Mouse (Mus musculus) heart, adult 2 months (tissue): Measurements from ENCODE around the gene Ntpcr. TPM values are rescaled to one million over a fixed set of nuclear protein-coding genes. Genes with fewer than 3 reads are reported as not detected.

Experiments
- DNase-seq, 2 experiments: peaks; one replicate each; pipeline ENCODE4 v3.0.0; 2021
- H3K27ac ChIP-seq: fragments of 200-600 bp; 2 replicates; pipeline ENCODE4 v1.8.1; 2022
- H3K27me3 ChIP-seq: fragments of 200-500 bp; 2 replicates; pipeline ENCODE4 v1.6.1; 2012; ENCODE audit warnings: mild to moderate bottlenecking, low read length, inconsistent platforms, mixed read lengths; ENCODE audit not compliant: control insufficient read depth, insufficient read depth
- H3K36me3 ChIP-seq: fragments of 200-500 bp; 2 replicates; pipeline ENCODE4 v1.6.1; 2012; ENCODE audit warnings: low read length, inconsistent platforms; ENCODE audit not compliant: control insufficient read depth, insufficient read depth
- H3K4me1 ChIP-seq: fragments of 200-500 bp; 2 replicates; pipeline ENCODE4 v1.6.1; 2011; ENCODE audit warnings: low read length; ENCODE audit not compliant: control insufficient read depth, insufficient read depth
- H3K4me3 ChIP-seq: fragments of 200-600 bp; 2 replicates; pipeline ENCODE4 v1.8.1; 2022
- H3K79me2 ChIP-seq: fragments of 200-500 bp; replicated peaks from 2 replicates; pipeline ENCODE4 v1.6.1; 2012; ENCODE audit warnings: mild to moderate bottlenecking, inconsistent platforms, low read length, moderate library complexity, mixed read lengths; ENCODE audit not compliant: control insufficient read depth, insufficient read depth
- H3K9ac ChIP-seq: fragments of 200-500 bp; 2 replicates; pipeline ENCODE4 v1.6.1; 2012; ENCODE audit warnings: low read depth, mild to moderate bottlenecking, control low read depth, inconsistent platforms, low read length, mixed read lengths
- CTCF ChIP-seq: fragments of 200-600 bp; IDR thresholded peaks from 2 replicates; pipeline ENCODE4 v1.8.1; 2022; ENCODE audit warnings: antibody characterized with exemption, mild to moderate bottlenecking, moderate library complexity
- EP300 ChIP-seq: fragments of 200-500 bp; IDR thresholded peaks from 2 replicates; pipeline ENCODE4 v1.6.1; 2011; ENCODE audit warnings: low read depth, low read length, control low read depth; ENCODE audit not compliant: insufficient read depth
- POLR2A ChIP-seq: fragments of 200-500 bp; IDR thresholded peaks from 2 replicates; pipeline ENCODE4 v1.6.1; 2011; ENCODE audit warnings: mild to moderate bottlenecking, low read depth, low read length, control low read depth; ENCODE audit not compliant: insufficient read depth
- WGBS: fragments of 180-500 bp; shearing (Covaris S2); methylation state at CpG from one replicate; pipeline ENCODE4 v1.1.7; 2018; 5-methylcytosine and 5-hydroxymethylcytosine counted together
- intact Hi-C: fragments of 180-260 bp; cut with DNase I; formaldehyde crosslinking; loops from one replicate; pipeline ENCODE4 v1.15.1; 2025
- polyA plus RNA-seq: library from polyadenylated mRNA; depleted of rRNA; stranded (reverse); fragments of >200 nt; gene quantifications from 2 replicates; pipeline ENCODE4 v1.2.3, GENCODE M21; 2012
- total RNA-seq, 2 experiments: library from RNA; stranded (reverse); gene quantifications; 2 replicates each; pipeline ENCODE4 v1.2.3; 2021

Gene Ntpcr
- total and polyA plus RNA-seq, 3 experiments: 12.3 to 20.8 (median 13.9) TPM

GRCm38 (mm10) chr8:125726986-125727385, 2.8 kb upstream of the Ntpcr start:
- H3K9ac ChIP-seq: no peak overlapping the region
- intact Hi-C loops: no loop called here
- no peaks in the 10 kb centered on the region for H3K79me2 ChIP-seq
- no peaks in the 10 kb centered on the region for H3K27me3 ChIP-seq
- H3K4me1 ChIP-seq: no peaks in the 10 kb centered on the region
- TF ChIP-seq EP300 (no peak), CTCF (no peak), POLR2A (no peak)
- H3K4me3 ChIP-seq: no peak overlapping the region
- WGBS: 67% methylated on average over 5 of the region's 5 CpGs
- no peaks in the 10 kb centered on the region for H3K36me3 ChIP-seq
- H3K27ac ChIP-seq: no peak overlapping the region
- DNase-seq: no peak

DNA sequence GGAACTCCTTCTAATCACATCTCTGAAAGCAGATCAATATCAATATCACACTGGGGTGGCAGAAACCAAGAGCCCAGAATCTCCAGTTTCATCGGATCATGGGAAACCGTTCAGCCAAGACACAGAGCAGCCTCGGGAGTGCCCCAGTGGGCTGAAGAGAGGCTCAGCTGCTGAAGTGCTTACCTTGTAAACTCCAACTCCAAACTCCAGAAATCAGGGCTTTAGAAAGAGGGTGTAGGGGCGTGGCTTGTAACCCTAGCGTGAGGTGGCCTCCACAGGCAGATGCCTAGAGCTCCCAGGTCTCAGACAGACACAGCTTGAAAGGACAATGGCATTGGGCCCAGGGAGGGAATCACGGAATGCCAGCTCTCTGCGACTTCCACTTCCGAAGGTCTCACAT, 2.0 kb upstream of the Ntpcr start:
- no peaks in the 10 kb centered on the region for H3K79me2 ChIP-seq
- no peak for TF ChIP-seq POLR2A
- TF ChIP-seq EP300: no peak
- no peak for TF ChIP-seq CTCF
- DNase-seq: no peak
- no peak overlapping the region for H3K27ac ChIP-seq
- no peaks in the 10 kb centered on the region for H3K4me1 ChIP-seq
- 69% methylated on average over 8 of the region's 8 CpGs for WGBS
- H3K9ac ChIP-seq: no peak overlapping the region
- intact Hi-C loops: no loop called here
- no peaks in the 10 kb centered on the region for H3K27me3 ChIP-seq
- no peak overlapping the region for H3K4me3 ChIP-seq
- H3K36me3 ChIP-seq: no peaks in the 10 kb centered on the region

DNA sequence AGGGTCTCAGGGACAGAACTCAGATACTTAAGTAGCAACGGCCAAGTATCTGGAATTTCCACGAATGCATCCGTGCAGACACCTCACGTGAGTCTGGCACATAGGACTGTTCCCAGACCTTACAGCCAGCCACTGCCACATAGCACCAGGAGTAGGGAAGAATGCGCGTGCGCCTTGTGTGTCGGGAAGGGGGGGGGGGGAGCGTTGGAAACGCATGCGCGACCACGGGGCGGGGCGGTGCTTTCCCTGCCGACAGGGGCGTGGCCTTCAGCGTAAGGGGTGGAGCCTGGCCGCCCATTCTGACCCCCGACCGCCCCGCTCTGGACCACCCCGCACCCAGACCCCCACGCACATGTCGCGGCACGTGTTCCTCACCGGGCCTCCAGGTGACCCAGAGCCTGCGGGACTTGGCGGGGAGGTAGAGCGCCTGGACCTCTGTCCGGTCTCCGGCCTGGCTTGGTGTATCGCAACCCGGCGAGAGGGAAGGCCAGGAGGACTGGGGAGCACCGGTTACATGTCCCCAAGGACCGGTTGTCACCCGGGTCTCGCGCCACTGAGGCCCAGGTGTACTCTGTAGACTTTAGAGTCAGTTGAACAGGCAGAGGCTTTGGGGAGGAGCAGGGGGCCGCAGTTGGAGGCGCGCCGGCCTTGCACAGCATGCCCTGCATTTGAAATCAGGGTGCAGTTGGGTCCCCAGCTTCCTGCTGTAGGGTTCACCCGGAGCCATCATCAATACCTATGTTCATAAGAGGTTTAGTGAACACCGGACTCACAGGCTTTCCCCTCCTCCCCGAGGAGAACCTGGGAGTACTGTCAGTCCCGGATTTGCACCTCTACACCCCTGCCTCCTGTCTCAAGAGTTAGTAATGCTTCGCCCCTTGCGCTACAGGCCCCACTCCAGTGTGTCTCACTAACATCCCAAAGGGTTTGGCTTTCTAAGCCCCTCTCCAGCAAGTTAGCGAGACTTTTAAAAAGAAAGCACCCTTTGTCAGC, 4.5 kb downstream of the Ntpcr start:
- H3K27me3 ChIP-seq: no peaks in the 10 kb centered on the region
- no peaks in the 10 kb centered on the region for H3K36me3 ChIP-seq
- H3K27ac ChIP-seq: peak overlapping the region; percentile 69
- peak; percentile 89 to 94 for DNase-seq
- intact Hi-C loops: loop anchor here (5.0 kb wide), 2 partner anchors 137 to 162 kb away; no protein-coding TSS in a partner anchor
- WGBS: 6% methylated on average over 51 of the region's 52 CpGs
- peaks cover 2% of the 10 kb centered on the region for H3K4me1 ChIP-seq
- peak overlapping the region; percentile 86 for H3K9ac ChIP-seq
- TF ChIP-seq CTCF (no peak), EP300 (no peak), POLR2A (no peak; the same call in 1 of the 2 replicates)
- peak overlapping the region; percentile 87 for H3K4me3 ChIP-seq
- H3K79me2 ChIP-seq: no peaks in the 10 kb centered on the region

GRCm38 (mm10) chr8:125738956-125739355, 9.2 kb downstream of the Ntpcr start:
- H3K79me2 ChIP-seq: no peaks in the 10 kb centered on the region
- H3K27me3 ChIP-seq: no peaks in the 10 kb centered on the region
- no peaks in the 10 kb centered on the region for H3K4me1 ChIP-seq
- no peak overlapping the region for H3K4me3 ChIP-seq
- TF ChIP-seq CTCF (no peak), EP300 (no peak), POLR2A (no peak)
- H3K36me3 ChIP-seq: no peaks in the 10 kb centered on the region
- intact Hi-C loops: no loop called here
- WGBS: 95% methylated on average over 4 of the region's 4 CpGs
- DNase-seq: no peak
- no peak overlapping the region for H3K27ac ChIP-seq
- H3K9ac ChIP-seq: no peak overlapping the region

- H3K4me1 ChIP-seq: no peaks in the 10 kb centered on the region
- H3K79me2 ChIP-seq: no peaks in the 10 kb centered on the region
- intact Hi-C loops: no loop called here
- TF ChIP-seq POLR2A (no peak), EP300 (no peak), CTCF (no peak)
- no peak overlapping the region for H3K9ac ChIP-seq
- WGBS: 91% methylated on average over 10 of the region's 10 CpGs
- no peak overlapping the region for H3K4me3 ChIP-seq
- no peaks in the 10 kb centered on the region for H3K36me3 ChIP-seq
- no peak for DNase-seq
- no peak overlapping the region for H3K27ac ChIP-seq
- H3K27me3 ChIP-seq: no peaks in the 10 kb centered on the region
These were observed 10.9 kb downstream of the Ntpcr start for GRCm38 (mm10) chr8:125740655-125741054.

DNA sequence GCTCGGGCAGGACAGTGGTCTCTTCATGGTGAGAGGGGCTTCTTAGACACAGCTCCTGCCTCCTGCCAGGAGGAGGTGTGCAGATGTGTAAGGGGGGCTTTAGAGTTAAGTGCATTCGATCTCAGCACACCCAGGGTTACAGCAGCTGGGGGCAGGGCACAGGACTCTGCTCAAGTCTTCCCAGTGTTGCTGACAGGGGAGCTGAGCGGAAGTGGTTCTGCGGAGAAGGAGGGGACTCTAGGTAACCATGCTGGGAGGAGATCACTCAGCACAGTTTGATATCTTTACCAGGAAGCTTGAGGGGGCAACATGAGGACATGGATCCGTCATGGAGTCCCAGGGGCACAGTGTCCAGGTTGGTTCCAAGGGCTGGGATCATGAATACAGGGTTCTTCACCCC, 11.6 kb downstream of the Ntpcr start:
- no peak overlapping the region for H3K27ac ChIP-seq
- H3K79me2 ChIP-seq: no peaks in the 10 kb centered on the region
- H3K9ac ChIP-seq: no peak overlapping the region
- H3K27me3 ChIP-seq: no peaks in the 10 kb centered on the region
- intact Hi-C loops: no loop called here
- WGBS: 77% methylated on average over 5 of the region's 5 CpGs
- TF ChIP-seq POLR2A (no peak), CTCF (no peak), EP300 (no peak)
- no peak overlapping the region for H3K4me3 ChIP-seq
- DNase-seq: no peak
- no peaks in the 10 kb centered on the region for H3K36me3 ChIP-seq
- no peaks in the 10 kb centered on the region for H3K4me1 ChIP-seq
